Mouse (Mus musculus) liver, postnatal 0 days (tissue): ENCODE data around the gene Amot.

Experiments
- CTCF ChIP-seq: sonication (generic); IDR thresholded peaks from 2 replicates; pipeline ENCODE4 v1.5.1; 2016; ENCODE audit warnings: antibody characterized with exemption, low read depth
- EP300 ChIP-seq: IDR thresholded peaks from 2 replicates; pipeline ENCODE4 v1.6.1; 2016; ENCODE audit warnings: antibody characterized with exemption, low read depth, mild to moderate bottlenecking

DNA sequence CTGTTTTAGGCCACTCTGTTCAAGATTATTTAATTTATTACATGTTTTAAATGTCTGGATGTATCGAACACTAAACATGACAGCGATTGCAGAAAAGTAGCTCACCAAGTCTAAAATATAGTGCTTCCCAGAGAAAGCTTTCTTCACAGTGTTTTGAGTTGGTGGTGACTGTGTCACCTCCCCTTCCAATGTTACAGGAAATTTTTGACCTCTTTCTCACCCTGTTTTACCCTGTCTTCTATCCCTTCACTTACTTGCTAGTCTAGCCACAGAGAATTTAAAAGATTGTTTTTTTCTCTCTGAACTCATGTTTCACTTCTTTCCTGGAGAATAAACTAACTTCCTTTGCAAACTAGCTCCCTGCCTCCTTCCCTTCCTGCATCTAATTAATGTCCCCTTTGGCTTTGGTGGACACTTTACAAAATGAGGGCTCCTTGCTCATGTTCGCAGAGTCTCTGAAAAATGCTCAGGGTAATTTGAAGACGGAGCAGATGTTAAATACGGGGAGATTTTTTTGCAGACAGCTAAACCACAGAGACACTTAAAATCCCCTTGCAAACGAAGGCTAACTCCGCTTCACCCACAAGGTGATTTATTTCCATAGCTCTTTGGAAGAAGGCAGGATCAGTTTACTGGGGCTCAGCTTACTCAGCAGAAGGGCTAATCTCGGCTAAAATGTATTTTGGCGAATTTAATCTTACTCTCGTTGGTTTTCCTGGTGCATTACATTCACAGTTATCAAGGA, 11.5 kb upstream of the Amot start:
- no peak for TF ChIP-seq CTCF
- no peak for TF ChIP-seq EP300
